Mouse (Mus musculus) ES-E14 (cell line): ENCODE measurements around the gene Cfp. TPM values are rescaled to one million over a fixed set of nuclear protein-coding genes. Genes with fewer than 3 reads are reported as not detected.
A peak's percentile ranks its signal among the peaks of the same experiment; 100 is the strongest.

ENCODE experiments used
- DNase-seq: peaks from one replicate; pipeline ENCODE4 v3.0.0-alpha.2; 2013; ENCODE audit warnings: low read depth, low spot score
- H3K27ac ChIP-seq: 2 replicates; pipeline ENCODE4 v1.5.1; 2012; ENCODE audit warnings: low read depth, mild to moderate bottlenecking, low read length, moderate library complexity, mixed read lengths; ENCODE audit not compliant: poor library complexity, insufficient read depth, severe bottlenecking
- H3K36me3 ChIP-seq: 2 replicates; pipeline ENCODE4 v1.6.1; 2012; ENCODE audit warnings: mild to moderate bottlenecking, low read length, moderate library complexity, mixed read lengths; ENCODE audit not compliant: control insufficient read depth, poor library complexity, insufficient read depth, severe bottlenecking
- H3K4me1 ChIP-seq, 2 experiments: fragments of 150-350 bp in 1 of 2; sonication (generic) in 1 of 2; 2 replicates each; pipeline ENCODE4 v1.6.1; 2012; ENCODE audit warnings: low read length in 2 of 2, mild to moderate bottlenecking in 1 of 2, mixed read lengths in 1 of 2; ENCODE audit not compliant: control insufficient read depth in 2 of 2, insufficient read depth in 2 of 2, poor library complexity in 1 of 2
- H3K4me3 ChIP-seq, 2 experiments: fragments of 150-350 bp in 1 of 2; sonication (generic) in 1 of 2; 2 replicates each; pipeline ENCODE4 v1.5.1; 2012; ENCODE audit warnings: low read length in 2 of 2, low read depth in 1 of 2, mild to moderate bottlenecking in 1 of 2, mixed read lengths in 1 of 2; ENCODE audit not compliant: insufficient read depth in 1 of 2, poor library complexity in 1 of 2, severe bottlenecking in 1 of 2
- H3K9ac ChIP-seq: 2 replicates; pipeline ENCODE4 v1.6.1; 2012; ENCODE audit warnings: low read depth, mild to moderate bottlenecking, low read length, mixed read lengths; ENCODE audit not compliant: poor library complexity, insufficient read depth, severe bottlenecking
- H3K9me3 ChIP-seq: fragments of 150-350 bp; sonication (generic); 2 replicates; pipeline ENCODE4 v1.6.1; 2012; ENCODE audit warnings: low read depth, mild to moderate bottlenecking, low read length; ENCODE audit not compliant: control insufficient read depth, insufficient read depth
- CHD2 ChIP-seq: IDR thresholded peaks from 2 replicates; pipeline ENCODE4 v1.6.1; 2014; ENCODE audit warnings: mild to moderate bottlenecking, low read depth, low read length, inconsistent platforms
- HCFC1 ChIP-seq: IDR thresholded peaks from 2 replicates; pipeline ENCODE4 v1.6.1; 2012; ENCODE audit warnings: low read length, inconsistent platforms, borderline replicate concordance; ENCODE audit not compliant: insufficient read depth
- MAFK ChIP-seq: IDR thresholded peaks from 2 replicates; pipeline ENCODE4 v1.6.1; 2014; ENCODE audit warnings: mild to moderate bottlenecking, low read depth, low read length, inconsistent platforms; ENCODE audit not compliant: insufficient read depth
- ZC3H11A ChIP-seq: IDR thresholded peaks from 2 replicates; pipeline ENCODE4 v1.6.1; 2012; ENCODE audit warnings: low read depth, mild to moderate bottlenecking, inconsistent platforms, low read length, borderline replicate concordance
- ZNF384 ChIP-seq: IDR thresholded peaks from 2 replicates; pipeline ENCODE4 v1.6.1; 2012; ENCODE audit warnings: low read depth, low read length, inconsistent platforms
- in situ Hi-C, 2 experiments: fragments of 600-800 bp; cut with MboI; formaldehyde crosslinking; loops; one replicate each; pipeline ENCODE4 v1.15.1; 2025; ENCODE audit warnings: low sequenced_read_pairs in 2 of 2, inconsistent platforms in 1 of 2; ENCODE audit not compliant: unreplicated experiment in 2 of 2
- total RNA-seq: library from RNA; depleted of rRNA; stranded (reverse); fragments of 300-350 nt; gene quantifications from 2 replicates; pipeline ENCODE4 v1.2.3, GENCODE M21; 2012; rRNA removed

The Cfp gene
- total RNA-seq, 1 experiment: 4.4 TPM

DNA sequence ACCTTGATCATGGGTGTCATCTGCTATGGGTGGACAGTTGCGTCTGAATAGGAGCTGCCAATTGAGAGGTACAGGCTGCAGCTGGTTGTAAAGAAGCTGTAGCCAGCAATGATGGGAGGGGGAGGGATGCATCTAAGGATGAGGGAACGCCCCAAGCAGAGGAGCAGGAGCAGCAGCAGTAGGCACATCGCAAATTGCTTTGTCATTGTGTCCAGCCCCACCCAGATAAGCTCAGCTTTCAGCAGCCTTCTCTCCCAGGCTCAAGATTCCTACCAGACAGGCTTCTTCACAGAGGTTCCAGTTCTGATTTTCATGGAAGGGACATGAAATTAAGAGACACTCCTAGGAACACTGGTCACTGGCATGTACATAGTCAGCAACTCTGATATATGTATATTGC, 21.3 kb downstream of the Cfp start:
- Histone ChIP-seq H3K4me3 (no peak overlapping the region), H3K9ac (no peak overlapping the region), H3K4me1 (peaks cover 3 to 7% of the 10 kb centered on the region in 2 experiments; a peak in 1 of 4 replicates), H3K36me3 (no peaks in the 10 kb centered on the region), H3K27ac (no peak overlapping the region; the same call in 1 of the 2 replicates), H3K9me3 (no peaks in the 10 kb centered on the region)
- no peak for TF ChIP-seq HCFC1
- TF ChIP-seq ZNF384: no peak
- TF ChIP-seq CHD2: no peak
- TF ChIP-seq MAFK: peak; percentile 86
- TF ChIP-seq ZC3H11A: no peak
- in situ Hi-C loops: no loop called here
- peak; percentile 37 for DNase-seq

Other genes with a start within 250 kb of the Cfp start
- gene Cdk16, start 243.6 kb downstream of the Cfp start, total RNA-seq: 47.5 and 53.4 TPM in 2 replicates
- gene Usp11, start 227.6 kb downstream of the Cfp start, total RNA-seq: 16.8 and 43.4 TPM in 2 replicates
- 81.8 and 93.1 TPM in 2 replicates for gene Araf, start 133.7 kb downstream of the Cfp start, total RNA-seq
- gene Timp1, start 61.4 kb downstream of the Cfp start, total RNA-seq: 88.4 and 130 TPM in 2 replicates
- 1.6 and 1.7 TPM in 2 replicates for gene Syn1, start 10.6 kb downstream of the Cfp start, total RNA-seq
- 8.2 and 8.4 TPM in 2 replicates for gene Elk1, start 19.1 kb upstream of the Cfp start, total RNA-seq
- gene Uxt, start 30.5 kb upstream of the Cfp start, total RNA-seq: 37.0 and 41.5 TPM in 2 replicates
- gene Zfp182, start 130.8 kb upstream of the Cfp start, total RNA-seq: 5.1 and 5.2 TPM in 2 replicates
- not detected in 2 replicates for gene Spaca5, start 136.9 kb upstream of the Cfp start, total RNA-seq
- gene Zfp300, start 158.0 kb upstream of the Cfp start, total RNA-seq: 0.79 and 0.80 TPM in 2 replicates
- gene Ssxa1, start 184.3 kb upstream of the Cfp start, total RNA-seq: not detected in 2 replicates
- not detected in 2 replicates for gene Gm21876, start 244.1 kb upstream of the Cfp start, total RNA-seq